Mouse (Mus musculus): ENCODE measurements around the gene Tmbim1. TPM values are rescaled to one million over a fixed set of nuclear protein-coding genes. Genes with fewer than 3 reads are reported as not detected.
"Not testable (repeated sequence)": the region's sequence is repeated elsewhere in the genome, so short reads cannot be mapped to it uniquely, and the experiment has no call there.

The Tmbim1 gene
- polyA plus RNA-seq, 1 experiment from 2014 or later, result 25.5 TPM

GRCm38 (mm10) chr1:74326916-74327315, 21.5 kb upstream of the Tmbim1 start:
- H3K4me1 ChIP-seq (ENCODE audit: insufficient read depth); H3K27ac ChIP-seq (ENCODE audit: low read depth); H3K27me3 ChIP-seq (ENCODE audit: insufficient read depth, low read length); ATAC-seq (ENCODE audit: insufficient read depth); H3K4me2 ChIP-seq; H3K36me3 ChIP-seq (ENCODE audit: insufficient read depth); H3K9me3 ChIP-seq (ENCODE audit: low read depth, low read length); H3K9ac ChIP-seq; DNase-seq; H3K4me3 ChIP-seq (ENCODE audit: low read depth, low read length): not testable (repeated sequence)
- peak; percentile 18; the same call in 1 of the 2 replicates for TF ChIP-seq CTCF (IDR thresholded peaks at IDR 0.05; ENCODE audit: low read depth)
- 76% methylated on average over 2 of the region's 2 CpGs for WGBS

GRCm38 (mm10) chr1:74321396-74321795, 16.0 kb upstream of the Tmbim1 start:
- 0 out of 2 replicates have a peak, but pooled peaks cover 3% of the 10 kb centered on the region for H3K4me1 ChIP-seq (ENCODE audit: insufficient read depth)
- ATAC-seq (ENCODE audit: insufficient read depth), result peak; percentile 17; the same call in 1 of the 2 replicates
- no peak for DNase-seq
- no peaks in the 10 kb centered on the region for H3K27me3 ChIP-seq (ENCODE audit: insufficient read depth, low read length)
- TF ChIP-seq CTCF (IDR thresholded peaks at IDR 0.05; ENCODE audit: low read depth), result no peak
- H3K36me3 ChIP-seq (ENCODE audit: insufficient read depth), result no peaks in the 10 kb centered on the region
- 26% methylated on average over 3 of the region's 3 CpGs for WGBS
- no peak overlapping the region for H3K9ac ChIP-seq
- no peaks in the 10 kb centered on the region for H3K9me3 ChIP-seq (ENCODE audit: low read depth, low read length)
- no peak overlapping the region for H3K4me3 ChIP-seq (ENCODE audit: low read depth, low read length)
- peak overlapping the region; percentile 58; the same call in 1 of the 2 replicates for H3K27ac ChIP-seq (ENCODE audit: low read depth)
- H3K4me2 ChIP-seq, result no peak overlapping the region

- WGBS, result 90% methylated on average over 3 of the region's 3 CpGs
- TF ChIP-seq CTCF (IDR thresholded peaks at IDR 0.05; ENCODE audit: low read depth), result no peak
- no peak for ATAC-seq (ENCODE audit: insufficient read depth)
These were observed 13.3 kb upstream of the Tmbim1 start for GRCm38 (mm10) chr1:74318711-74319110.

GRCm38 (mm10) chr1:74316114-74316827, 10.8 kb upstream of the Tmbim1 start:
- H3K4me3 ChIP-seq (ENCODE audit: low read depth, low read length), result no peak overlapping the region

More at GRCm38 (mm10) chr1:74318711-74319110, 13.3 kb upstream of the Tmbim1 start:
- Histone ChIP-seq H3K9ac (no peak overlapping the region), H3K4me1 (ENCODE audit: insufficient read depth) (0 out of 2 replicates have a peak, but pooled peaks cover 3% of the 10 kb centered on the region), H3K27ac (ENCODE audit: low read depth) (no peak overlapping the region), H3K4me3 (ENCODE audit: low read depth, low read length) (no peak overlapping the region), H3K4me2 (no peak overlapping the region), H3K9me3 (ENCODE audit: low read depth, low read length) (no peaks in the 10 kb centered on the region), H3K36me3 (ENCODE audit: insufficient read depth) (no peaks in the 10 kb centered on the region), H3K27me3 (ENCODE audit: insufficient read depth, low read length) (no peaks in the 10 kb centered on the region)
- DNase-seq, result no peak

GRCm38 (mm10) chr1:74314796-74315195, 9.4 kb upstream of the Tmbim1 start:
- DNase-seq (no peak), ATAC-seq (ENCODE audit: insufficient read depth) (no peak)
- Histone ChIP-seq H3K9me3 (ENCODE audit: low read depth, low read length) (no peaks in the 10 kb centered on the region), H3K4me3 (ENCODE audit: low read depth, low read length) (no peak overlapping the region), H3K4me1 (ENCODE audit: insufficient read depth) (no peaks in the 10 kb centered on the region), H3K4me2 (no peak overlapping the region), H3K9ac (no peak overlapping the region), H3K27me3 (ENCODE audit: insufficient read depth, low read length) (no peaks in the 10 kb centered on the region), H3K27ac (ENCODE audit: low read depth) (no peak overlapping the region), H3K36me3 (ENCODE audit: insufficient read depth) (no peaks in the 10 kb centered on the region)
- no peak for TF ChIP-seq CTCF (IDR thresholded peaks at IDR 0.05; ENCODE audit: low read depth)
- WGBS, result 76% methylated on average over 3 of the region's 3 CpGs

More at GRCm38 (mm10) chr1:74316114-74316827, 10.8 kb upstream of the Tmbim1 start:
- Histone ChIP-seq H3K4me2 (no peak overlapping the region), H3K4me1 (ENCODE audit: insufficient read depth) (no peaks in the 10 kb centered on the region), H3K9ac (no peak overlapping the region), H3K27ac (ENCODE audit: low read depth) (no peak overlapping the region), H3K36me3 (ENCODE audit: insufficient read depth) (no peaks in the 10 kb centered on the region), H3K9me3 (ENCODE audit: low read depth, low read length) (no peaks in the 10 kb centered on the region), H3K27me3 (ENCODE audit: insufficient read depth, low read length) (no peaks in the 10 kb centered on the region)
- no peak for DNase-seq
- ATAC-seq (ENCODE audit: insufficient read depth), result no peak
- 62% methylated on average over 4 of the region's 4 CpGs for WGBS
- TF ChIP-seq CTCF (IDR thresholded peaks at IDR 0.05; ENCODE audit: low read depth), result no peak

GRCm38 (mm10) chr1:74313049-74313692, 7.7 kb upstream of the Tmbim1 start:
- Histone ChIP-seq H3K4me2 (no peak overlapping the region), H3K4me1 (ENCODE audit: insufficient read depth) (no peaks in the 10 kb centered on the region), H3K4me3 (ENCODE audit: low read depth, low read length) (no peak overlapping the region), H3K27me3 (ENCODE audit: insufficient read depth, low read length) (no peaks in the 10 kb centered on the region), H3K27ac (ENCODE audit: low read depth) (no peak overlapping the region), H3K9ac (no peak overlapping the region), H3K36me3 (ENCODE audit: insufficient read depth) (no peaks in the 10 kb centered on the region), H3K9me3 (ENCODE audit: low read depth, low read length) (no peaks in the 10 kb centered on the region)
- peak; percentile 91 for TF ChIP-seq CTCF (IDR thresholded peaks at IDR 0.05; ENCODE audit: low read depth)
- WGBS, result 1% methylated on average over 3 of the region's 3 CpGs
- peak; percentile 94 for DNase-seq
- peak; percentile 37; the same call in 1 of the 2 replicates for ATAC-seq (ENCODE audit: insufficient read depth)

GRCm38 (mm10) chr1:74309767-74310166, 4.3 kb upstream of the Tmbim1 start:
- 21% methylated on average over 3 of the region's 3 CpGs for WGBS
- peak overlapping the region; percentile 52; the same call in 1 of the 2 replicates for H3K27ac ChIP-seq (ENCODE audit: low read depth)
- H3K9me3 ChIP-seq (ENCODE audit: low read depth, low read length), result no peaks in the 10 kb centered on the region
- no peak overlapping the region for H3K9ac ChIP-seq
- H3K36me3 ChIP-seq (ENCODE audit: insufficient read depth), result no peaks in the 10 kb centered on the region
- no peaks in the 10 kb centered on the region for H3K27me3 ChIP-seq (ENCODE audit: insufficient read depth, low read length)
- DNase-seq, result no peak
- TF ChIP-seq CTCF (IDR thresholded peaks at IDR 0.05; ENCODE audit: low read depth), result no peak
- peaks cover 5% of the 10 kb centered on the region; the same call in 1 of the 2 replicates for H3K4me1 ChIP-seq (ENCODE audit: insufficient read depth)
- no peak for ATAC-seq (ENCODE audit: insufficient read depth)
- no peak overlapping the region for H3K4me2 ChIP-seq
- no peak overlapping the region for H3K4me3 ChIP-seq (ENCODE audit: low read depth, low read length)

Measured in lung, embryonic 14.5 days (tissue).